Mouse (Mus musculus) olfactory bulb, adult 2 months (tissue): ENCODE measurements around the gene Lcmt1.

Source experiments
- CTCF ChIP-seq: fragments of 200-500 bp; IDR thresholded peaks from 2 replicates; pipeline ENCODE4 v1.5.1; 2012; ENCODE audit warnings: low read depth, mild to moderate bottlenecking, low read length, moderate library complexity; ENCODE audit not compliant: insufficient read depth
- POLR2A ChIP-seq: fragments of 200-500 bp; IDR thresholded peaks from 2 replicates; pipeline ENCODE4 v1.6.1; 2012; ENCODE audit warnings: mild to moderate bottlenecking, low read depth, low read length, moderate library complexity; ENCODE audit not compliant: insufficient read depth

DNA sequence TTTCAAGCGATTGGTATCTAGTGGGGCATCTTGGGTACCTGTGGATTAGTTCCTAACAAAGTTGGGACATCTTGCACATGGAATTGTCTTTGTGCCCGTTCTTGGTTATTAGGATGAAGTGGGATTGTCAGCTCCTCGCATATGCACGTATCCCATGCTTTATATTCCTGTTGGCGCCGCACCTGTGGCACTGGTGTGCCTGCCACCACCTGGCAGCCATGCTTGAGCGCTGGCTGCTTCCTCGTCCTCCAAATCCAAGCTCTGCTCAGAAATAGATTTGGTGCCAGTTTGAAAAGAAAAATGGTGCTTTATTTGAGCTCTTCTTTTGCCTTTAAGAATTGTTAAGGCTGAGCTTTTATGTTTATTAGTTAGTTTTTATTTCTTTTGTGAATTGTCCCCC is 28.3 kb downstream of the Lcmt1 start:
- TF ChIP-seq POLR2A (no peak), CTCF (no peak)
